Mouse (Mus musculus): Measurements from ENCODE around the gene Mrpl2. TPM values are rescaled to one million over a fixed set of nuclear protein-coding genes. Genes with fewer than 3 reads are reported as not detected.

The Mrpl2 gene
- polyA plus RNA-seq, 1 experiment = 38.2 TPM

- TF ChIP-seq CTCF (IDR thresholded peaks at IDR 0.05; ENCODE audit: low read depth, low read length) = no peak
- TF ChIP-seq POLR2A (IDR thresholded peaks at IDR 0.05; ENCODE audit: borderline replicate concordance, low read depth, low read length) = no peak
- H3K4me3 ChIP-seq (ENCODE audit: insufficient read depth, low read length) = no peak overlapping the region
- H3K27ac ChIP-seq (ENCODE audit: insufficient read depth, low read depth, low read length) = peak overlapping the region; percentile 66
- H3K4me1 ChIP-seq (ENCODE audit: control insufficient read depth, insufficient read depth, low read length) = peaks cover 18% of the 10 kb centered on the region
Measured at GRCm38 (mm10) chr17:46623819-46624557, 22.0 kb upstream of the Mrpl2 start.

GRCm38 (mm10) chr17:46624598-46624997 lies 21.4 kb upstream of the Mrpl2 start:
- H3K4me3 ChIP-seq (ENCODE audit: insufficient read depth, low read length) = no peak overlapping the region
- H3K27ac ChIP-seq (ENCODE audit: insufficient read depth, low read depth, low read length) = peak overlapping the region; percentile 66
- no peak for TF ChIP-seq CTCF (IDR thresholded peaks at IDR 0.05; ENCODE audit: low read depth, low read length)
- no peak for TF ChIP-seq POLR2A (IDR thresholded peaks at IDR 0.05; ENCODE audit: borderline replicate concordance, low read depth, low read length)
- peaks cover 18% of the 10 kb centered on the region for H3K4me1 ChIP-seq (ENCODE audit: control insufficient read depth, insufficient read depth, low read length)

- TF ChIP-seq POLR2A (IDR thresholded peaks at IDR 0.05; ENCODE audit: borderline replicate concordance, low read depth, low read length) = no peak
- peaks cover 18% of the 10 kb centered on the region for H3K4me1 ChIP-seq (ENCODE audit: control insufficient read depth, insufficient read depth, low read length)
- H3K27ac ChIP-seq (ENCODE audit: insufficient read depth, low read depth, low read length) = no peak overlapping the region
- no peak overlapping the region for H3K4me3 ChIP-seq (ENCODE audit: insufficient read depth, low read length)
Measured at GRCm38 (mm10) chr17:46627409-46627808, 18.6 kb upstream of the Mrpl2 start.

GRCm38 (mm10) chr17:46628471-46628790 lies 17.6 kb upstream of the Mrpl2 start:
- TF ChIP-seq POLR2A (IDR thresholded peaks at IDR 0.05; ENCODE audit: borderline replicate concordance, low read depth, low read length) (no peak), CTCF (IDR thresholded peaks at IDR 0.05; ENCODE audit: low read depth, low read length) (no peak)
- Histone ChIP-seq H3K27ac (ENCODE audit: insufficient read depth, low read depth, low read length) (no peak overlapping the region), H3K4me1 (ENCODE audit: control insufficient read depth, insufficient read depth, low read length) (peaks cover 12% of the 10 kb centered on the region), H3K4me3 (ENCODE audit: insufficient read depth, low read length) (peak overlapping the region; percentile 57)

GRCm38 (mm10) chr17:46628791-46629684 lies 17.0 kb upstream of the Mrpl2 start, which contains the start of gene Ptk7:
Gene Ptk7, minus strand, starts transcription at chr17:46629504.
- Histone ChIP-seq H3K4me3 (ENCODE audit: insufficient read depth, low read length) (peak within 1 kb of the TSS; percentile 57), H3K27ac (ENCODE audit: insufficient read depth, low read depth, low read length) (no peak within 1 kb of the TSS), H3K4me1 (ENCODE audit: control insufficient read depth, insufficient read depth, low read length) (peaks cover 6% of the 10 kb centered on the region; the same call in 1 of the 2 replicates)
- TF ChIP-seq CTCF (IDR thresholded peaks at IDR 0.05; ENCODE audit: low read depth, low read length) (no peak), POLR2A (IDR thresholded peaks at IDR 0.05; ENCODE audit: borderline replicate concordance, low read depth, low read length) (no peak)

- Histone ChIP-seq H3K4me3 (ENCODE audit: insufficient read depth, low read length) (peak overlapping the region; percentile 19), H3K27ac (ENCODE audit: insufficient read depth, low read depth, low read length) (no peak overlapping the region), H3K4me1 (ENCODE audit: control insufficient read depth, insufficient read depth, low read length) (no peaks in the 10 kb centered on the region)
- TF ChIP-seq CTCF (IDR thresholded peaks at IDR 0.05; ENCODE audit: low read depth, low read length) = no peak
- no peak for TF ChIP-seq POLR2A (IDR thresholded peaks at IDR 0.05; ENCODE audit: borderline replicate concordance, low read depth, low read length)
Measured at GRCm38 (mm10) chr17:46629685-46630441, 16.2 kb upstream of the Mrpl2 start.

- TF ChIP-seq POLR2A (IDR thresholded peaks at IDR 0.05; ENCODE audit: borderline replicate concordance, low read depth, low read length) = no peak
- TF ChIP-seq CTCF (IDR thresholded peaks at IDR 0.05; ENCODE audit: low read depth, low read length) = no peak
- Histone ChIP-seq H3K27ac (ENCODE audit: insufficient read depth, low read depth, low read length) (no peak overlapping the region), H3K4me3 (ENCODE audit: insufficient read depth, low read length) (0 out of 2 replicates have a peak overlapping the region, but pooled peaks have one; percentile 14), H3K4me1 (ENCODE audit: control insufficient read depth, insufficient read depth, low read length) (peaks cover 30% of the 10 kb centered on the region)
Measured at GRCm38 (mm10) chr17:46636831-46637523, 9.1 kb upstream of the Mrpl2 start.

- Histone ChIP-seq H3K4me3 (ENCODE audit: insufficient read depth, low read length) (peak overlapping the region; percentile 66), H3K4me1 (ENCODE audit: control insufficient read depth, insufficient read depth, low read length) (peaks cover 37% of the 10 kb centered on the region), H3K27ac (ENCODE audit: insufficient read depth, low read depth, low read length) (peak overlapping the region; percentile 85)
- TF ChIP-seq CTCF (IDR thresholded peaks at IDR 0.05; ENCODE audit: low read depth, low read length) (no peak), POLR2A (IDR thresholded peaks at IDR 0.05; ENCODE audit: borderline replicate concordance, low read depth, low read length) (no peak; the same call in 1 of the 2 replicates)
Measured at GRCm38 (mm10) chr17:46639929-46640328, 6.1 kb upstream of the Mrpl2 start.

- H3K4me3 ChIP-seq (ENCODE audit: insufficient read depth, low read length) = no peak overlapping the region
- peaks cover 34% of the 10 kb centered on the region for H3K4me1 ChIP-seq (ENCODE audit: control insufficient read depth, insufficient read depth, low read length)
- TF ChIP-seq CTCF (IDR thresholded peaks at IDR 0.05; ENCODE audit: low read depth, low read length) = no peak
- TF ChIP-seq POLR2A (IDR thresholded peaks at IDR 0.05; ENCODE audit: borderline replicate concordance, low read depth, low read length) = no peak
- no peak overlapping the region for H3K27ac ChIP-seq (ENCODE audit: insufficient read depth, low read depth, low read length)
Measured at GRCm38 (mm10) chr17:46642060-46642459, 4.0 kb upstream of the Mrpl2 start.

Measured in bone marrow macrophage, adult 2 months (primary cell).